Mouse (Mus musculus): ENCODE results near the gene Sh3gl1.
A peak's percentile ranks its signal among the peaks of the same experiment; 100 is the strongest.

The Sh3gl1 gene

GRCm38 (mm10) chr17:56036176-56036900, at the start of gene Sh3gl1:
Gene Sh3gl1 (minus strand): TSS chr17:56036635.
- peak; percentile 100 for DNase-seq (ENCODE audit: low read depth, low spot score)

GRCm38 (mm10) chr17:56080781-56081585, 44.5 kb upstream of the Sh3gl1 start:
- peak; percentile 24 for DNase-seq (ENCODE audit: low read depth, low spot score)

- DNase-seq (ENCODE audit: low read depth, low spot score), result no peak
These were observed 43.5 kb upstream of the Sh3gl1 start for GRCm38 (mm10) chr17:56079921-56080320.

GRCm38 (mm10) chr17:56078880-56079795, 42.7 kb upstream of the Sh3gl1 start, which contains the start of gene Hdgfl2:
Gene Hdgfl2 (plus strand): TSS chr17:56079634.
- DNase-seq (ENCODE audit: low read depth, low spot score), result peak; percentile 99

- peak; percentile 28 for DNase-seq (ENCODE audit: low read depth, low spot score)
These were observed 41.9 kb upstream of the Sh3gl1 start for GRCm38 (mm10) chr17:56078361-56078760.

GRCm38 (mm10) chr17:56077523-56077922, 41.1 kb upstream of the Sh3gl1 start:
- no peak for DNase-seq (ENCODE audit: low read depth, low spot score)

- DNase-seq (ENCODE audit: low read depth, low spot score), result peak; percentile 99
These were observed 38.4 kb upstream of the Sh3gl1 start, which contains the start of gene Ubxn6 for GRCm38 (mm10) chr17:56074827-56075208. Gene Ubxn6 (minus strand): TSS chr17:56075028.

GRCm38 (mm10) chr17:56074097-56074826, 37.8 kb upstream of the Sh3gl1 start:
- DNase-seq (ENCODE audit: low read depth, low spot score), result peak; percentile 91

GRCm38 (mm10) chr17:56072243-56072642, 35.8 kb upstream of the Sh3gl1 start:
- DNase-seq (ENCODE audit: low read depth, low spot score), result no peak

- no peak for DNase-seq (ENCODE audit: low read depth, low spot score)
These were observed 34.7 kb upstream of the Sh3gl1 start for GRCm38 (mm10) chr17:56071126-56071525.

- no peak for DNase-seq (ENCODE audit: low read depth, low spot score)
These were observed 32.6 kb upstream of the Sh3gl1 start for GRCm38 (mm10) chr17:56069066-56069465.

GRCm38 (mm10) chr17:56066451-56066850, 30.0 kb upstream of the Sh3gl1 start:
- DNase-seq (ENCODE audit: low read depth, low spot score), result no peak

- DNase-seq (ENCODE audit: low read depth, low spot score), result peak; percentile 46
These were observed 29.3 kb upstream of the Sh3gl1 start for GRCm38 (mm10) chr17:56065715-56066114.

GRCm38 (mm10) chr17:56062081-56062480, 25.6 kb upstream of the Sh3gl1 start:
- DNase-seq (ENCODE audit: low read depth, low spot score), result no peak

- no peak for DNase-seq (ENCODE audit: low read depth, low spot score)
These were observed 21.1 kb upstream of the Sh3gl1 start for GRCm38 (mm10) chr17:56057381-56058120.

GRCm38 (mm10) chr17:56055945-56056678, 19.7 kb upstream of the Sh3gl1 start:
- no peak for DNase-seq (ENCODE audit: low read depth, low spot score)

GRCm38 (mm10) chr17:56054938-56055337, 18.5 kb upstream of the Sh3gl1 start:
- DNase-seq (ENCODE audit: low read depth, low spot score), result no peak

GRCm38 (mm10) chr17:56051369-56051768, 14.9 kb upstream of the Sh3gl1 start:
- no peak for DNase-seq (ENCODE audit: low read depth, low spot score)

GRCm38 (mm10) chr17:56040857-56041163, 4.4 kb upstream of the Sh3gl1 start:
- no peak for DNase-seq (ENCODE audit: low read depth, low spot score)
